Mouse (Mus musculus): ENCODE results near the gene Efl1.

- TF ChIP-seq POLR2A (IDR thresholded peaks at IDR 0.05; ENCODE audit: borderline replicate concordance, low read depth, low read length) (no peak), CTCF (IDR thresholded peaks at IDR 0.05; ENCODE audit: low read depth, low read length) (no peak)
Observed at GRCm38 (mm10) chr7:82664604-82665003, 16.2 kb downstream of the Efl1 start.

Data from bone marrow macrophage, adult 2 months (primary cell).